Mouse (Mus musculus) neural tube, embryonic 14.5 days (tissue): ENCODE measurements around the gene Arntl. TPM values are rescaled to one million over a fixed set of nuclear protein-coding genes. Genes with fewer than 3 reads are reported as not detected.

Source experiments
- ATAC-seq: fragments of 200-750 bp; cut with Nextera tagmentation; 2 replicates; pipeline ENCODE4 v1.8.0; 2017; ENCODE audit warnings: low read depth, mild to moderate bottlenecking, moderate TSS enrichment, moderate library complexity
- H3K27ac ChIP-seq: fragments of 300-500 bp; sonication (generic); 2 replicates; pipeline ENCODE4 v1.5.1; 2014; ENCODE audit warnings: low read depth, mild to moderate bottlenecking, control low read depth, low read length, moderate library complexity, mixed read lengths
- H3K27me3 ChIP-seq: fragments of 300-500 bp; sonication (generic); 2 replicates; pipeline ENCODE4 v1.6.1; 2014; ENCODE audit warnings: low read length; ENCODE audit not compliant: control insufficient read depth, insufficient read depth
- H3K36me3 ChIP-seq: fragments of 300-500 bp; sonication (generic); 2 replicates; pipeline ENCODE4 v1.6.1; 2014; ENCODE audit warnings: low read length, mixed read lengths; ENCODE audit not compliant: control insufficient read depth, insufficient read depth
- H3K4me1 ChIP-seq: fragments of 300-500 bp; sonication (generic); 2 replicates; pipeline ENCODE4 v1.6.1; 2014; ENCODE audit warnings: low read length; ENCODE audit not compliant: control insufficient read depth, insufficient read depth
- H3K4me2 ChIP-seq: fragments of 300-500 bp; sonication (generic); 2 replicates; pipeline ENCODE4 v1.6.1; 2014; ENCODE audit warnings: mild to moderate bottlenecking, low read depth, low read length, control low read depth
- H3K4me3 ChIP-seq: fragments of 300-500 bp; sonication (generic); 2 replicates; pipeline ENCODE4 v1.5.1; 2014; ENCODE audit warnings: low read depth, low read length, control low read depth, mixed read lengths
- H3K9ac ChIP-seq: fragments of 300-500 bp; sonication (generic); replicated peaks from 2 replicates; pipeline ENCODE4 v1.6.1; 2014; ENCODE audit warnings: low read depth, mild to moderate bottlenecking, control low read depth, low read length, mixed read lengths
- H3K9me3 ChIP-seq: fragments of 300-500 bp; sonication (generic); 2 replicates; pipeline ENCODE4 v1.6.1; 2016; ENCODE audit warnings: low read length; ENCODE audit not compliant: control insufficient read depth
- WGBS: fragments of 180-500 bp; shearing (Covaris S2); extraction: QIAGEN DNeasy Blood & Tissue Kit; methylation state at CpG from one replicate; pipeline ENCODE4 v1.1.7; 2014; 5-methylcytosine and 5-hydroxymethylcytosine counted together
- polyA plus RNA-seq: library from polyadenylated mRNA; unstranded; fragments of >200 nt; fragmentation: Nextera tagmentation; extraction: Ambion mirVana; gene quantifications from 2 replicates; pipeline ENCODE4 v1.2.1, GENCODE M21; 2014

The Arntl gene
- polyA plus RNA-seq, 1 experiment from 2014 or later, result 15.1 TPM

DNA sequence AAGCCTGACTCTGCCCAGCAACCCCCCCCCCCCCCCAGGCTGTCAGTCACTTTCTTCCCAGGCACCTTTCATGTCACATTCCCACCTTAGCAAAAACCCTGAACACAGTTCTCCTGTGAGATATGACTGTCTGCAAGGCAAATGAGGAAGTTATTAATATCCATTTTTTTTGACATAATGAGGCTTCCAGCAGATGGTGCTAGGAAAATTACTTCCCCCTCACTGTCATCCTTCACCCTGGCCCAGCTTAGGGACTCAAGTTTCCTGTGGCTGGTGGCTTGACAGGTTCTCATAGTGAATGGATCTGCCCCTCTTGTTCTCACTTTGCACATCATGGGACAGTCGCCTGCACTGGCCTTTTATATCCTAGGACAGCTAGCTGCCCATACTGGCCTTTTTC is 81.9 kb downstream of the Arntl start:
- 76% methylated on average over 1 of the region's 1 CpGs for WGBS
- Histone ChIP-seq H3K36me3 (no peaks in the 10 kb centered on the region), H3K27ac (no peak overlapping the region), H3K4me2 (no peak overlapping the region), H3K9ac (no peak overlapping the region), H3K4me3 (no peak overlapping the region), H3K27me3 (no peaks in the 10 kb centered on the region), H3K4me1 (no peaks in the 10 kb centered on the region), H3K9me3 (no peaks in the 10 kb centered on the region)
- no peak for ATAC-seq

DNA sequence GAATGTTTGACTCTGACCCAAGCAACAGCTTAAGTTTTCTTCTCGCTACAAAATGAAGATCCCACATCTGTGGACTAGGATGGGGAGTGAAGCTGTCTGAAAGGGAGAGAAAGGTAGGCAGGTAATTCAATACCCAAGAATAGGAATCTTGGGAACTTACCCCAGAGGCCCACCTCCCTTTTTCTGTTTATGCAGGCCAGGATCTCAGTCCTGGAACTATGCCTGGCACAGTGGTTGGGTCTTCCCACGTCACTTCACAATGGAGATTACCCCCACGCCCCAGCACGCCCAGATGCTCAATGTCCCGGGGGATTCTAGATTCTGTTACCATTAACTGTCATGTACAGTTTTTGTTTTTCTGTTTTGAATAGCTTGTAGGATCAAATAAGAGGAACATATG is 84.5 kb downstream of the Arntl start:
- no peak for ATAC-seq
- no peak overlapping the region for H3K9ac ChIP-seq
- no peaks in the 10 kb centered on the region for H3K36me3 ChIP-seq
- H3K27me3 ChIP-seq, result no peaks in the 10 kb centered on the region
- WGBS, result 81% methylated on average over 5 of the region's 5 CpGs
- H3K27ac ChIP-seq, result no peak overlapping the region
- no peak overlapping the region for H3K4me3 ChIP-seq
- peaks cover 6% of the 10 kb centered on the region; the same call in 1 of the 2 replicates for H3K4me1 ChIP-seq
- no peak overlapping the region for H3K4me2 ChIP-seq
- no peaks in the 10 kb centered on the region for H3K9me3 ChIP-seq

DNA sequence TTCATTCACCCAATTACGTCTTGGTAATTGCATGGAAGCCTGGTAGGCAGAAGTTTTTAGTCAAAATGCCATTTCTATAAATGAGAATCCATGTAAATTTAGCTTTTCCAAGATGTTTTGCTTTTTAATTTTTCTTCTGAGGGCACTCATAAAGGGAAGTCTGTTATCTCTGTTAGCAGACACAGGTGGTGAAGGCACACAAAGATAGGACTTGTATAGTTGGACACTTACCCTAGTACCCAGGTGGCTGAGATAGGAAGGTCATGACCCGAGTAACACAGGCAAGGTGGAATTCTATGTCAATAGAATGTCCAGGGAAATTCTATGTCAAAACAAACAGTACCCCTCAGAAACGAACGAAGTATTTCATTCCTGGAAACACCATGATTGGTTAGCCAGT is 84.9 kb downstream of the Arntl start:
- H3K4me3 ChIP-seq, result no peak overlapping the region
- no peaks in the 10 kb centered on the region for H3K36me3 ChIP-seq
- H3K27ac ChIP-seq, result no peak overlapping the region
- 93% methylated on average over 4 of the region's 4 CpGs for WGBS
- H3K4me2 ChIP-seq, result no peak overlapping the region
- H3K9ac ChIP-seq, result no peak overlapping the region
- no peaks in the 10 kb centered on the region for H3K9me3 ChIP-seq
- H3K27me3 ChIP-seq, result no peaks in the 10 kb centered on the region
- no peak for ATAC-seq
- peaks cover 6% of the 10 kb centered on the region; the same call in 1 of the 2 replicates for H3K4me1 ChIP-seq

DNA sequence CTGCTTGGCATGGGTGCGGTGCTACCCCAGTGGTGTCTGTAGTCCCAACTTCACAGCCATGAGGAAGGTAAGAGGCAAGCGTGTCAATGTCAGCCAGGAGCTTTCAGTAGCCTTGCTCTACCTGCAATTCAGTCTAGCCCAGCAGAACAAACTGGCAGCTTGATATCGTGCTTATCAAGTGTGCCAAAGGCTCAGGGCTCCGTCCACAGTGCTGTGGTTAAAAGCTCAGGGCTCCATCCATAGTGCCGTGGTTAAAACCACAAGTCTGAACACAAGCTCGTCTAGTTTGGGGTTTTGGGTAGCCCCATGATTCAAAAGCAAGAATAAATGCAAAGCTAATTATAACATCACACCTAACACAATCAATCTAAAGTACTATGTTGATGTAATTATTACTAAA is 87.3 kb downstream of the Arntl start:
- Histone ChIP-seq H3K36me3 (no peaks in the 10 kb centered on the region), H3K4me2 (no peak overlapping the region), H3K27me3 (no peaks in the 10 kb centered on the region), H3K9me3 (no peaks in the 10 kb centered on the region), H3K4me1 (peaks cover 6% of the 10 kb centered on the region; the same call in 1 of the 2 replicates), H3K27ac (no peak overlapping the region), H3K4me3 (no peak overlapping the region), H3K9ac (no peak overlapping the region)
- ATAC-seq, result no peak
- WGBS, result 91% methylated on average over 6 of the region's 6 CpGs

DNA sequence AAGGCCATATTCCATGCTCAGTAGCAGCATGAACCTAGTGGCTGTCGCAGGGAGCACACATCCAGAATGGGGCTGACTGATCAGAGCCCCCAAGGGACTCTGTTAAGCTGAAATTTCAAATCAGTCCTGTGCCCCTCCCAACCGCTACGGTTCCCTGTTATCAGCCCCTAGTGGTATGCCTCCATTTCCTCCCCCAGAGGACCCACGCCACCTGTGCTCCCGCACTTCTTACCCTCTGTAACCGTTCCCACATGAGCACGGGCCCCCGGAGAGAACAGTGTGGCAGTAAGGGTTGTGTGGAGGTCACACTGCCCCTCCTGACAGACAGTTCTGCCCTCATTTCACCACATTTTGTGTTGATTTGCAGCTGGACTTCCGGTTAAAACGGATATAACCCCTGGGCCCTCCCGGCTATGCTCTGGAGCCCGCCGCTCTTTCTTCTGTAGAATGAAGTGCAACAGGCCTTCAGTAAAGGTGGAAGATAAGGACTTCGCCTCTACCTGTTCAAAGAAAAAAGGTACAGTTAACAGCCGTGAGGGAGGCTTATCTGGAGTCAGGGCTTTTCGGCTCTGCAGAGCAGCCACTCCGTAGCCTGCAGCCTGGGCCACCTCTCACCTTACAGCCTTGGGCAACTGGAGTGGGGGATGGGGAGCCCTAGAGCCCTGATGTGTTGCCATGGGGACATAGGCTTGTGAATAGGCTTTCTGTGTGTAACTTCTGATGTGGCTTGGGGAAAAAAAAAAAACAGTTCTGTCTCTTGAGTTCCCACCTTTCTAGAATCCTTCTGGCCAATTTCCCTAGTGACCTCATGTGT is 88.0 kb downstream of the Arntl start:
- H3K27me3 ChIP-seq, result no peaks in the 10 kb centered on the region
- 39% methylated on average over 17 of the region's 17 CpGs for WGBS
- no peak overlapping the region for H3K27ac ChIP-seq
- no peak for ATAC-seq
- no peaks in the 10 kb centered on the region for H3K36me3 ChIP-seq
- no peak overlapping the region for H3K9ac ChIP-seq
- H3K4me1 ChIP-seq, result peaks cover 6% of the 10 kb centered on the region; the same call in 1 of the 2 replicates
- no peak overlapping the region for H3K4me3 ChIP-seq
- no peak overlapping the region for H3K4me2 ChIP-seq
- H3K9me3 ChIP-seq, result no peaks in the 10 kb centered on the region

DNA sequence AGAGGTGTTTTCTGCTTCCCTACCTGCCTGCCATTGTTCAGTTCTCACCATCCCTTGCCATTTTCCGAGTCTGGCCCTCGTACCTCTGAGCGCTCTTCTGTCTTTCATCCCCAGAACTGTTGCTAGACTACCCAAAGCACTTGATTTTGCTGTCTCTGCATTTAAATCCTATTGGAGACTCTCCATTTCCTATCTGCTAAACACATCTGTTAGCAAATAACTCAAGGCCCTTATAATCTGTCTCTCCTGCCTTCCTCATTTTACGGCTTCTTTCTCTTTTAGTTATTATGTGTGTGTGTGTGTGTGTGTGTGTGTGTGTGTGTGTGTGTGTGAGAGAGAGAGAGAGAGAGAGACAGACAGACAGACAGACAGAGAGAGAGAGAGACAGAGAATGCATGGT is 90.5 kb downstream of the Arntl start:
- Histone ChIP-seq H3K4me2 (no peak overlapping the region), H3K27me3 (no peaks in the 10 kb centered on the region), H3K27ac (no peak overlapping the region), H3K4me1 (peaks cover 6% of the 10 kb centered on the region; the same call in 1 of the 2 replicates), H3K9ac (no peak overlapping the region), H3K36me3 (no peaks in the 10 kb centered on the region), H3K4me3 (no peak overlapping the region), H3K9me3 (no peaks in the 10 kb centered on the region)
- ATAC-seq, result no peak
- whole genome bisulfite sequencing, result 92% methylated on average over 4 of the region's 4 CpGs

DNA sequence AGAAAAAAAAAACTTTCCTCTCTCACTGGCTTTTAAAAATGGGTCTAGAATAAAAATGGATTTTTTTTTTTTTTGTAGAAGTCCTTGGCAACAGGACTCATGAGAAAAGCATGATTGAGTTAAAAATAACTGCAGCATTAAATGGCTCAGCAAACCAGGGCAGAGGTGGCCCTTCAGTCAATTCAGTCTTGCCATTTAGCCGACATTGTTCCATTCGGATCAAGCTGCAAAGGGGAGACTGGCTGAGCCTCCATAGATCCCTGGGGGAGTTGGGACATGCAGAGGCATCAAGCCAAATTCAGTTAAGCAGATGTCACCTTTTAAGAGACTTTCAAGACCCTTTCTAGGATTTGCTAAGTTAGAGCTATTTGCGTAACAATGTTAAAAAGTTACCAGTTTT is 102.9 kb downstream of the Arntl start:
- Histone ChIP-seq H3K27me3 (no peaks in the 10 kb centered on the region), H3K36me3 (0 out of 2 replicates have a peak, but pooled peaks cover 3% of the 10 kb centered on the region), H3K9me3 (no peaks in the 10 kb centered on the region), H3K4me2 (no peak overlapping the region), H3K27ac (no peak overlapping the region), H3K4me1 (no peaks in the 10 kb centered on the region), H3K4me3 (no peak overlapping the region), H3K9ac (no peak overlapping the region)
- 54% methylated on average over 3 of the region's 3 CpGs for WGBS
- ATAC-seq, result no peak

DNA sequence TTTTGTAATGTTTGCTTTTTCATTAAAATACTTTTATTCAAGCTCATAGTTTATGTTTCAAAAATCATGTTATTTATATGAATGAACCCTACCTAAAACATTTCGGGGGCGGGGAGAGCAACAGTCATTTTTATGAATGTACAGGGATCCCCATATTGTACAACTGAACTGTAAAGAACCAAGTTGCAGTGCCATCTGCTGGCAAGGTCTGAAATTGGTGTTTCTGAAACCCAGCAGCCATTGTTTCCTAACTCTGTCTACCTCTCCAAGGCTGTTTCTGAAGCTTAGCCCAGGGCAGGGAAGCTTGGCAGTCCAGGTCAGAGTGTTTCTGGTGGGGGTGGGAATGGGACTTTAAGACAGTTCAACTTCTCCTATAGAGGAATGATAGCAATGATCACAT is 104.5 kb downstream of the Arntl start:
- H3K4me1 ChIP-seq, result no peaks in the 10 kb centered on the region
- H3K27ac ChIP-seq, result no peak overlapping the region
- peaks cover 10% of the 10 kb centered on the region; the same call in 1 of the 2 replicates for H3K36me3 ChIP-seq
- no peaks in the 10 kb centered on the region for H3K9me3 ChIP-seq
- H3K27me3 ChIP-seq, result no peaks in the 10 kb centered on the region
- H3K9ac ChIP-seq, result no peak overlapping the region
- no peak overlapping the region for H3K4me2 ChIP-seq
- H3K4me3 ChIP-seq, result no peak overlapping the region
- 22% methylated on average over 2 of the region's 2 CpGs for WGBS
- peak; percentile 58; the same call in 1 of the 2 replicates for ATAC-seq

DNA sequence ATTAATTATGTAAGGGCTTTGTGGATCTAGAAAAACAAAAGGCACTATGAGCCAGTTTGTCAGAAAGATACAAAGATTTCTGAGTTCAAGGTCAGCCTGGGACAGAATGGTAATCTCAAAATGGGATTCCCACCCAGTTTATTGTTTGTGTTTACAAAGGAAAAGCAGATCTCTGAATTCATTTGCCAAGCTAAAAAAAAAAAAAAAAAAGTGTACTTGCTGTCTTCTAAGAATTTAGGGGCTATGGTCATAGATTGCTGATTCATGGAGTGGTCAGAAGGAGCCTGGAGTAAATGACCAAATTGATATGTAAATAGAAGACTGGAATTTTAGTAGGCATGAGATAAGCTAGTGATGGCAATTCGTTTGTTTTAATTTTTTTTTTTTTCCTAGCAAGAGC is 112.9 kb downstream of the Arntl start:
- Histone ChIP-seq H3K9me3 (no peaks in the 10 kb centered on the region), H3K4me2 (no peak overlapping the region)
- ATAC-seq, result no peak

More for the DNA sequence above, 112.9 kb downstream of the Arntl start:
- Histone ChIP-seq H3K27ac (no peak overlapping the region), H3K9ac (no peak overlapping the region), H3K36me3 (peaks cover 14% of the 10 kb centered on the region), H3K27me3 (no peaks in the 10 kb centered on the region), H3K4me1 (no peaks in the 10 kb centered on the region), H3K4me3 (no peak overlapping the region)
- 85% methylated on average over 1 of the region's 1 CpGs for WGBS
